Mouse (Mus musculus): ENCODE results near the gene Hoxd9.

Hoxd9 gene

DNA sequence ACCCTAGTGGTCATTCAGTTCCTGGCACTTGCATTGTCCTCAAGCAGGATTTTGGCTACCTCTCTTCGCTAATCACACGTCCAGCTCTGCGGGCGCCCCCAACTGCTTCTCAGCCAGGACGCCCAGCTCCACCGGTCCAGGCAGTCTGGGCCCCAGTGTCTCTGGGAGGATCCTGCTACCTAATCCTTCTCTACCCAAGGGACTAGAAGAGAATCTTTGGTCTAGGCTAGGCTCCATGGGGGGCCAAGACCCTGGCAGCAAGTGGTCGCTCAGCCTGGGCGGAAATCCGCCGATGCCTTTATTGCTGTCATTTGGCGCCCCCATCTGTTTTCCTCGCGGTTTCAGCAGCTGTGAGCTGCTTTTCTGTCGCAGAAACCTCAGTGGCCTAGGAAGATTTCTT is 35.8 kb upstream of the Hoxd9 start:
- DNase-seq (ENCODE audit: low read depth, low spot score), result no peak
- no peaks in the 10 kb centered on the region for H3K27me3 ChIP-seq (ENCODE audit: control insufficient read depth, insufficient read depth, low read length, poor library complexity, severe bottlenecking)
- no peaks in the 10 kb centered on the region for H3K36me3 ChIP-seq (ENCODE audit: control insufficient read depth, insufficient read depth, low read length, poor library complexity, severe bottlenecking)

DNA sequence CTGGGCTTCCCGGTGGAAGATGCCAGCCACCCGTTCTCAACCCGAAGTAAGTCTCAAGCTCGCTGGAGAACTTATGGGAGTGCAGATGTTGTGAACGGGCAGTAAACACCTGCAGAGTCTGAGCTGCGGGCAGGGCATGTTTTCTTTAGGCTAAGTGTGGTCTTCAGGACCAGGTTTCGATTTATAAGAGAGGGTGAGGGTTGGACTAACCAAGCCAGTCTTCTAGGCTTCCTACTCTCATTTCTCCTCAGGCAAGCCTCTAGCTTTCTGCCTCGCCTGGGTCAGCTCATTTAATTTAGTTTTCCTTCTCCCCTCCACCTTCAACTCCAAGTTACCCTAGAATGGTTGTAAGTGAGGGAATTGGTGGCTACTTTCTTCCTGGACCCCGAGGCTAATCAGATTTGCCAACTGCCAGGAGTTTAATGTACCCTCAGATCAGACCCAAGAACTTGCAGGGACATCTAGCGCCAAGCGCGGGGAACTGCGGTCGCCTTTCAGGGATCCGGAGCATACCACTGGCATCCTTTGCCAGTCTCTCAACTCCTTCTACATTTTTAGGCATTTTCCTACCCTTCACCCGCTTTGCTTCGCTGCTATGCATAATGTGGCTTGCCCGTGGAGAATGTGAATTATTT is 34.1 kb upstream of the Hoxd9 start:
- H3K27me3 ChIP-seq (ENCODE audit: control insufficient read depth, insufficient read depth, low read length, poor library complexity, severe bottlenecking), result peaks cover 4% of the 10 kb centered on the region; the same call in 1 of the 2 replicates
- no peak for DNase-seq (ENCODE audit: low read depth, low spot score)
- H3K36me3 ChIP-seq (ENCODE audit: control insufficient read depth, insufficient read depth, low read length, poor library complexity, severe bottlenecking), result no peaks in the 10 kb centered on the region

DNA sequence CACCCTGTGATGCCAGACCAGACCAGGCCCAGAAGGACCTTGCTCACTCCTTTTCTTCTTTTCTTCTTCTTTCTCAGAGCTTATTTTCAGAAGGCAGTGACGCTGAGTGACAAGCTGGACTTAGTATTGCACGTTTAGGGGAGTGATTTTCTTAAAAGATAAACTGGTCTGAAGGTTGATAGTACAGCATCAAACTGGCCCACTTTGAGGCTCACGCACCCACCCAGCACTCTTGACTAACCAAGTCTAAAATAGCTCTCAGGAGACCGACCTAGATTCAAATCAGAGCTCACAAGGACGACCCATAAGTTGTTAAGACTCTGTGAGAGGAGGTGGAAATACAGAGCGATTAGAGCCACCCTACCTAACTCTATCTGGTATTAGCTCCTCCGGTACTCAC is 31.1 kb upstream of the Hoxd9 start:
- Histone ChIP-seq H3K27me3 (ENCODE audit: control insufficient read depth, insufficient read depth, low read length, poor library complexity, severe bottlenecking) (peaks cover 6% of the 10 kb centered on the region; the same call in 1 of the 2 replicates), H3K36me3 (ENCODE audit: control insufficient read depth, insufficient read depth, low read length, poor library complexity, severe bottlenecking) (no peaks in the 10 kb centered on the region)
- no peak for DNase-seq (ENCODE audit: low read depth, low spot score)

DNA sequence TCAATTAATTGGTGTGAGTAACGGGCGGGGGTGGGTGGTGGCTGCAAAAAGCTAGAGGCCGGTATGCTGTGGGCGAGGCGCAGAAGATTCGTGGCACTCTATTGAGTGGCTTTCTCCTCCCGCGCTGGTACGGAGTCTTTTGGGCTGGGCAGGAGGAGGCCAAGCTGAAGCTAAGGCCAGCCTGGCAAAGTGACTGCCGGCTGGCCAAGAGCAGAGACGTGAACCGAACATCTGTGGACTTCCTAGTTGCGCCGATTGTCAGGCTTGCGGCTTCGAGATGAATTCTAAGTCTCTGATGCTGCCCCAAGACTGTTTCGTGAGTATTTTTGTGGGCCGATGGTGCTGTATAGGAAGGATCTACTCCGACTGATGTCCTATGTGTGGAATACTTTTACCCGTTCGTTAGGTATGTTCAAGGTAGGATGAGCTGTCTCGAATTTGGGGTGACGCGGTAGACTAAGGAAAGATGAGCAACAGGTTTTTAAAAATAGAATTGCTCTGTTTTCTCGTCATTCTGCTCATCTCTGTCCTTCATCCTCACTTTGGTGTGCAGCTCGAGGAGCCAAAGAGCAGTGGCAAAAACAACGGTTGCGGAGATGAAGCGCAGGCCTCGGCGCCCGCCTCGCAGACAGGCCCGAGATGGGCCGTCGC is 30.2 kb upstream of the Hoxd9 start:
- no peak for DNase-seq (ENCODE audit: low read depth, low spot score)
- Histone ChIP-seq H3K27me3 (ENCODE audit: control insufficient read depth, insufficient read depth, low read length, poor library complexity, severe bottlenecking) (peaks cover 6% of the 10 kb centered on the region; the same call in 1 of the 2 replicates), H3K36me3 (ENCODE audit: control insufficient read depth, insufficient read depth, low read length, poor library complexity, severe bottlenecking) (no peaks in the 10 kb centered on the region)

DNA sequence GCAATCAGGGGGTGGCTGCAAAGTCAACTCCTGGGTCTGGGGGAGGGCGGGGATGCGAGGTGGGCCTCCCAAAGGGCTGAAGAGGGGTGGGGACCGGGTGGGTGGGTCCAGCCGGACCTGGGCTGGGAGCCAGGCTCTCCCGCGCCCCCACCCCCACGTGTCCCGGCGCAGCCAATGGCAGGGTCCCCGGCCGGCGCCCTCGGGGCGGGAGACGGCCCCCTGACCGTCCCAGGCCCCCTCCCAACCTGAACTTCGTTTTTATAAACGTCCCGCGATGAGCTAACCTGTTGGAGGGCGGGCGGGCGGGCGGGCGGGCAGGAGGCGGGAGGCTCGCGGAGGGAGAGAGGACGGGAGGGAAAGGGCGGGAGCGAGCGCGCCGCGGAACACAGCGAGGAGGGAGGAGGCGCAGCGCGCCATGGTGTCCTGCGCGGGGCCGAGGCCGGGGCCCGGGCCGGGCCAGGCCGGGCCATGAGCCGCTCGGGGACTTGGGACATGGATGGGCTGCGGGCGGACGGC is 29.6 kb upstream of the Hoxd9 start, which contains the start of gene Hoxd13:
TSS of gene Hoxd13 (plus strand) at position 469 of the 516 bp plus-strand sequence.
- Histone ChIP-seq H3K27me3 (ENCODE audit: control insufficient read depth, insufficient read depth, low read length, poor library complexity, severe bottlenecking) (peaks cover 6% of the 10 kb centered on the region; the same call in 1 of the 2 replicates), H3K36me3 (ENCODE audit: control insufficient read depth, insufficient read depth, low read length, poor library complexity, severe bottlenecking) (no peaks in the 10 kb centered on the region)
- DNase-seq (ENCODE audit: low read depth, low spot score), result no peak

DNA sequence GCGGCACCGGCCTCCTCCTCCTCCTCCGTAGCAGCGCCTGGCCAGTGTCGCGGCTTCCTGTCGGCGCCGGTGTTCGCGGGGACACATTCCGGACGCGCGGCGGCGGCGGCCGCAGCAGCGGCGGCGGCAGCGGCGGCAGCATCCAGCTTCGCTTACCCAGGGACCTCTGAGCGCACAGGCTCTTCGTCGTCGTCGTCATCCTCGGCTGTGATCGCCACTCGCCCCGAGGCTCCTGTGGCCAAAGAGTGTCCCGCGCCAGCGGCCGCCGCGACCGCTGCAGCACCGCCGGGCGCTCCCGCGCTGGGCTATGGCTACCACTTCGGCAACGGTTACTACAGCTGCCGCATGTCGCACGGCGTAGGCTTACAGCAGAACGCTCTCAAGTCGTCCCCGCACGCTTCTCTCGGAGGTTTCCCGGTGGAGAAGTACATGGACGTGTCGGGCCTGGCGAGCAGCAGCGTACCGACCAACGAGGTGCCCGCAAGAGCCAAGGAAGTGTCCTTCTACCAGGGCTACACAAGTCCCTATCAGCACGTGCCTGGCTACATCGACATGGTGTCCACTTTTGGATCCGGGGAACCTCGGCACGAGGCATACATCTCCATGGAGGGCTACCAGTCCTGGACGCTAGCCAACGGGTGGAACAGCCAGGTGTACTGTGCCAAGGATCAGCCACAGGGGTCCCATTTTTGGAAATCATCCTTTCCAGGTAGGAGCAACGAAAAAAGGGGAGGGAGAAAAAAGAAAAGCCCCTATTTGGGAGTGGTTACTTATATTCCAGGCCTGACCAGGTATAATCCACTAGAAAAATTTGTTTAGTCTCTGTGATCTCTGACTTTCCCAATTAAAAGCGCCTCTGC is 28.9 kb upstream of the Hoxd9 start:
- no peak for DNase-seq (ENCODE audit: low read depth, low spot score)
- Histone ChIP-seq H3K27me3 (ENCODE audit: control insufficient read depth, insufficient read depth, low read length, poor library complexity, severe bottlenecking) (peaks cover 6% of the 10 kb centered on the region; the same call in 1 of the 2 replicates), H3K36me3 (ENCODE audit: control insufficient read depth, insufficient read depth, low read length, poor library complexity, severe bottlenecking) (no peaks in the 10 kb centered on the region)

DNA sequence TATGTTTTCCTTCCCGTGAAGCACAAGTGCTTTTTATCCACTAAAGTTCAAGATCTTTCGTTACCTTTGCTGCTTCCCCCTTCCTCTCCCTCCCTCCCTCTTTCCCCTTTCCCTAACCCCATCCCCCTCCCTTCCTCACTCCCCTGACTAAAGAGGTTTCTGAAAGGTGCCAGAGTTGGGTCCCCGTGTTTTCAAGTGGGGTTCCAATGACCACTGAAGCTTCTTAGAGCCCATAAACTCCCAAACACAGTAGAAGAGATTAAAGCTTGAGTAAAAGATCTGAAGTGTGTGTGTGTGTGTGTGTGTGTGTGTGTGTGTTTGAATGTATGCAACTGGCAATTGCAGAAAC is 28.3 kb upstream of the Hoxd9 start:
- Histone ChIP-seq H3K36me3 (ENCODE audit: control insufficient read depth, insufficient read depth, low read length, poor library complexity, severe bottlenecking) (no peaks in the 10 kb centered on the region), H3K27me3 (ENCODE audit: control insufficient read depth, insufficient read depth, low read length, poor library complexity, severe bottlenecking) (peaks cover 6% of the 10 kb centered on the region; the same call in 1 of the 2 replicates)
- no peak for DNase-seq (ENCODE audit: low read depth, low spot score)

DNA sequence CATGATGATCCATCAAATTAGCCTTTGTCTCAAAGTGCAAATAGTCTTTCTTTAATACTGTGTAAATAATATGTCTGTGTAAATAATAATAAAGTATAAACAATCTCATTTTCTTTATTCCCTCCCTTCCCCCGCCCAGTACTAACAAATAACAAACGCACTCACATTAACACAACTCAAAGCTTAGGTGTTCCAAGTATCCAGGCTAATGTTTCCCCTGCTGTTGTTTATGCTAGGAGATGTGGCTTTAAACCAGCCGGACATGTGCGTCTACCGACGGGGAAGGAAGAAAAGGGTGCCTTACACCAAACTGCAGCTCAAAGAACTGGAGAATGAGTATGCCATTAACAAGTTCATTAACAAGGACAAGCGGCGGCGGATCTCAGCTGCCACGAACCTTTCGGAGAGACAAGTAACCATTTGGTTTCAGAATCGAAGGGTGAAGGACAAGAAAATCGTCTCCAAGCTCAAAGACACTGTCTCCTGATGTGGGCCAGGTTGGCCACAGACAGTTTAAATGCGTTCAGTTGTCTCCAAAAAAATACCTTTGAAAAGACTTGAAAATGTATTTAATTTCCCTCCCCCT is 27.8 kb upstream of the Hoxd9 start:
- peaks cover 6% of the 10 kb centered on the region; the same call in 1 of the 2 replicates for H3K27me3 ChIP-seq (ENCODE audit: control insufficient read depth, insufficient read depth, low read length, poor library complexity, severe bottlenecking)
- no peaks in the 10 kb centered on the region for H3K36me3 ChIP-seq (ENCODE audit: control insufficient read depth, insufficient read depth, low read length, poor library complexity, severe bottlenecking)
- DNase-seq (ENCODE audit: low read depth, low spot score), result no peak

DNA sequence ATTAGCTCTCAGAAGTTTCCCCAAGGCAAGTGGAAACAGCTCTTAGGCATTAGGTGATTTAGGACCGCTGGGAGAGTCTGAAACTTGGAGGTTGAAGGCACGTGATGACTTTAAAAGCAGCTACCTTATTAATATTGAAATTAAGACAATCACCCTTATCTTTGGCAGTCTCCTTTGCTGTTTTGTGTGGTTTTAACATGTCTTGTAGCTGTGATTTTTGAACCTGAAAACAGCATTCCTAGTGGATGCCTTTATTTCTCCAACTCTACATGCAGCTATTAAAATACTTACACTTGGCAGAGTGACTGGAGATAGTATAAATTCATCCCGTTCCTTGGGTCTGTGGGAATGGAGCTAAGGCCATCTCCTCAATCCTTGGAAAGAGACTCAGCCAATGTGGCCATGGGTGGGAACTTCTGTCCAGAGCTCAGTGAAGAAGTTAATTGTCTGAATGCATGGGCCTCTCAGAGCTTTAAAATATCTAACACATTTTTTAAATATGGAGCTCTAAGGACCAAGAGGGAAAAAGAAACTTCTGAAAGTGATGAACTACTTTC is 26.8 kb upstream of the Hoxd9 start:
- Histone ChIP-seq H3K27me3 (ENCODE audit: control insufficient read depth, insufficient read depth, low read length, poor library complexity, severe bottlenecking) (peaks cover 6% of the 10 kb centered on the region), H3K36me3 (ENCODE audit: control insufficient read depth, insufficient read depth, low read length, poor library complexity, severe bottlenecking) (no peaks in the 10 kb centered on the region)
- DNase-seq (ENCODE audit: low read depth, low spot score), result no peak

DNA sequence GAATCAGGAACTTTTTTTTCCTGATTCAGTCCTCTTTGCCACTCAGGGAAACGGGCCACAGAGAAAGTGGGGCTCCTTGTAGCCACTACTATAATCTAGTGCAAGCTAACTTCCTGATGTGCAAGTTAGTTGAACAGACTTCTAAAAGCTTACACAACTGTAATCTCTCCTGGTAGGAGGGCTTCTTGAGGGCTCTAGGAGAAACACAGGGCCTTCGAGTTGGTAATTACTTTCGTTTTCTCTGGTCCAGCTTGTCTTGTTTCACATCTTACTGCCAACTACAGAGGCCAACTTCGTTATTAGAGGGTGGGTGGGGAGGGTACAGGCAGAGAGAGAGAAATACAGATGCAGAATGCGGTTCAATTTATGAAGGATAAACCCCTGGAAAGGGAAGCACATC is 25.7 kb upstream of the Hoxd9 start:
- no peak for DNase-seq (ENCODE audit: low read depth, low spot score)

DNA sequence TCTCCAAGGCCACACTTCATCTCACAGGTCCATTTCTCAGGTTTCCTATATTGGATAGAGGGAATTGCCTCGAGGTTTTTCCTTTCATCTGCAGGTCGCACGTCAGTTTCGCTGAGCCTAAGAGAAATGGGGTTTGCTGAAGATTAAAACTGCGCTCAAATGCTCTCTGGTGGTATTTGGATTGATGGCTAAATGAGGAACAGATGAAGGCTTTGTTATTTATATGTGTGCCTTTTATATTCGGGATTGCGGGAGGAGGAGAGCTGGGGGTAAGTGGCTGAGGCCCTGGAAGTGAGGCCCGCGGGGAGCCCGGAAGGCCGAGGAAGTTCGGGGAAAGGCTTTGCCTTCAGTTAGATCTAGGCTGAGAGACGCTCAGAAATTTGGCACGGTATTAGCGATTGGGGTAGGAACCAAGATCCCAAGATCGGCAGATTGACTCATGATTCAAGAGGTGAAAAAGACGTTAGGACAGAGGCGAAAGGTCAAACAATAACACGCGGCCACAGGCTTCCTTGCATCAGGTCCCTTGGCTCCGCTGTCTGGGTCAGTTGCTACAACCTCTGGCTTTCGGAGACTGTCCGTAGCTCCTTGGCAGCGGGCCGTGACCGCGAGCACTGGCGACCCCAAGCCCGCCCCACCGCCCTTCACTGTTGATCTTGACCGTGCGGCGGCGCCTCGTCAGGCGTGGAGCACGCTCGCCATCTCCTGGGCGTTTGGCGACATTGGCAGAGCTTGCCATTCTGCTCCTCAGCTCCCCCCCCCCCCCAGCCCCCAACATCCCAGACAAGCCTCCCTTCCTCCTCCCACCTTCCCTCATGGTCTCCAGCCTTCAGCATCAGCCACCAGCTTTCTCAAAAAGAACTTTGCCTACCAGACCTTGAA is 24.8 kb upstream of the Hoxd9 start:
- Histone ChIP-seq H3K36me3 (ENCODE audit: control insufficient read depth, insufficient read depth, low read length, poor library complexity, severe bottlenecking) (no peaks in the 10 kb centered on the region), H3K27me3 (ENCODE audit: control insufficient read depth, insufficient read depth, low read length, poor library complexity, severe bottlenecking) (peaks cover 6% of the 10 kb centered on the region)
- peak; percentile 71 for DNase-seq (ENCODE audit: low read depth, low spot score)

More for the DNA sequence above, 25.7 kb upstream of the Hoxd9 start:
- Histone ChIP-seq H3K27me3 (ENCODE audit: control insufficient read depth, insufficient read depth, low read length, poor library complexity, severe bottlenecking) (peaks cover 6% of the 10 kb centered on the region), H3K36me3 (ENCODE audit: control insufficient read depth, insufficient read depth, low read length, poor library complexity, severe bottlenecking) (no peaks in the 10 kb centered on the region)

DNA sequence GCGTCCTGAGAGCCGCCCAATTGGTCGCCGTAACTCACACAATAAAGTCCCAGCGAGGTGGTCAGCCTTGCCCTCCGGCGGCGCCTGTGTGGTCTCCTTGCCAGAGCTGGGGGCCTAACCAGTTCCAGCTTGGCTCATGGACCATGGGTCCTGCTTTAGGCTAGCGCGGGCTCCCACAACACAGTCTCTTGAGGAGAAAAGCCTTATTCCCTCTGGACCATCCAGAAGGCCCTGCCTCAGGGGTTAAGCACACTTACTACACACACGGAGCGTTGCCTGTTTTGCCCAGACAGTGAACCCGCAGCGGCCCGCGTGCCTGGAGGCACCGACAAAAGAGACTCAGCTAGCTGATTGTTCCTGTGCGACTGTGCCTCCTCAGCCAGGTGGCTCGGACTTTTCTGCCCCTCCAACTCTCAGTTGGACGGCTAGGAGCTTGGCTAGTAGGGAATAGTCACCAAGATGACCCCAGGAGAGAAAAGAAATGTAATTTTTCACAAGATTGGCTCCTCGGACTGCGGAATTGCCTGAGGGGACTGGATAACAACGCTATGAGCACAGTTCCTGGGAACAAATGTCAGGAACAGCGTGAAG is 23.6 kb upstream of the Hoxd9 start:
- DNase-seq (ENCODE audit: low read depth, low spot score), result no peak
- Histone ChIP-seq H3K36me3 (ENCODE audit: control insufficient read depth, insufficient read depth, low read length, poor library complexity, severe bottlenecking) (no peaks in the 10 kb centered on the region), H3K27me3 (ENCODE audit: control insufficient read depth, insufficient read depth, low read length, poor library complexity, severe bottlenecking) (peaks cover 2% of the 10 kb centered on the region; the same call in 1 of the 2 replicates)

DNA sequence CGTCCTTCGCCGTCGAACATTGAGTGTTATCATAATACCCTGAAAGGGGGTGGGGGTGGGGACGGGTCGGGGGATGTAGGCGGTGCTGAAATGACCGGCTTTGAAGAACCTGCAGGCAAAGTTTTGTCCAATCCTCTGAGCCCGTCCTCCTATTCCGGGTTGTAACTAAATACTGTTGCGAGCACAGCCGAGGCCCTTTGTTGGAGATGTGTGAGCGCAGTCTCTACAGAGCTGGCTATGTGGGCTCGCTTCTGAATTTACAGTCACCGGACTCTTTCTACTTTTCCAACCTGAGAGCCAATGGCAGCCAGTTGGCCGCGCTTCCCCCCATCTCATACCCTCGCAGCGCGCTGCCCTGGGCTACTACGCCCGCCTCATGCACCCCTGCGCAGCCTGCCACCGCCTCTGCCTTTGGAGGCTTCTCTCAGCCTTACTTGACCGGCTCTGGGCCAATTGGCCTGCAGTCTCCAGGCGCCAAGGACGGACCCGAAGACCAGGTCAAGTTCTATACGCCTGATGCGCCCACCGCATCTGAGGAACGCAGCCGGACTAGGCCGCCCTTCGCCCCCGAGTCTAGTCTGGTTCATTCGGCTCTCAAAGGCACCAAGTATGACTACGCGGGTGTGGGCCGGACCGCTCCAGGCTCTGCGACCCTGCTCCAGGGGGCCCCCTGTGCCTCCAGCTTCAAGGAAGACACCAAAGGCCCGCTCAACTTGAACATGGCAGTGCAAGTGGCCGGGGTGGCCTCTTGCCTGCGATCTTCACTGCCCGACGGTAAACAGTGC is 22.5 kb upstream of the Hoxd9 start, which contains the start of gene Hoxd12:
TSS of gene Hoxd12 (plus strand) at position 133 of the 785 bp plus-strand sequence.
- Histone ChIP-seq H3K36me3 (ENCODE audit: control insufficient read depth, insufficient read depth, low read length, poor library complexity, severe bottlenecking) (no peaks in the 10 kb centered on the region), H3K27me3 (ENCODE audit: control insufficient read depth, insufficient read depth, low read length, poor library complexity, severe bottlenecking) (peaks cover 2% of the 10 kb centered on the region)
- no peak for DNase-seq (ENCODE audit: low read depth, low spot score)
